Mouse (Mus musculus): ENCODE measurements around the gene Rab21. TPM values are rescaled to one million over a fixed set of nuclear protein-coding genes. Genes with fewer than 3 reads are reported as not detected.

Gene Rab21
- polyA plus RNA-seq, 1 experiment from 2014 or later = 10.0 TPM

DNA sequence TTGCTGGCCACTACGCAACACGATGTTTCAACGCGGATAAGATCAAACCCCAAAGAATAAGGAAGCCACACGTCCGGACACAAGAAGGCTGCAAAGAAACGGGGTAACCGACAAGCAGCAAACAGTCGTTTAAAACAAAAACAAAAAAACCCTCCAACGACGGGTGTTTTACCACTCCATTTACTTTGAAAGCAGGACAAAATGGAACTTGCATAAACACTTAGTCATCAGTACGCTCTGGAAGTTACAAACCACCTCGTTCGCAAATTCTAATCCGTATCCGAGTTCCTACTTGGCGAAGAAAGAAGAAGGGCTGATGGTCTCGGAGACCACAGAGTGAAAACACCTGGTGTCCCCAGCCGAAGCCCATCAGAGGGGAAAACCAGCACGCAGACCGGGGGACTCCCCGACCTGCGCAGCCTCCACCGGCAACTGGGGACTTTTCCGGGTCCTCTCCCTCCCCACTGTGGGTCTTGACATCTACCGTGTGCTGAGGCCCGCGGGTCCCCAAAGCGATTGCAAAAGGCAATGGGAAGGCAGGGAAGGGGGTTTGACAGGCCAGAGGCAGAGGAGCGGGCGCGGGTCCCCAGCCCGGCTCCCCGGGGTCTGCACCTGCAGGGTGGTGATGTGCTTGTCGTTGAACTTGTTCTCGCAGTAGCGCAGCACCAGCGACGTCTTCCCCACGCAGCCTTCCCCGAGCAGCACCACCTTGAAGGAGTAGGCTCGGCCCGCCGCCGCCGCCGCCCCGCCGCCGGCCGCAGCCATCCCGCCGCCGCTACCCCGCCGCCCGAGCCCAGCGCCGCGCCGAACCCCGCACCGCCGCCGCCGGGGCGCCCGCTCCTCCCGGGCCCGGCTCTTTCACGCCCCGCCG lies 577 bp downstream of the Rab21 start:
- Histone ChIP-seq H3K4me3 (ENCODE audit: low read depth, low read length) (peak overlapping the region; percentile 89), H3K4me2 (ENCODE audit: low read depth, low read length, severe bottlenecking) (peak overlapping the region; percentile 88), H3K9ac (ENCODE audit: low read length) (peak overlapping the region; percentile 92), H3K27ac (ENCODE audit: low read depth, low read length) (peak overlapping the region; percentile 75), H3K9me3 (ENCODE audit: control insufficient read depth, low read length) (no peaks in the 10 kb centered on the region), H3K4me1 (replicated peaks; ENCODE audit: control insufficient read depth, insufficient read depth, low read length) (peaks cover 7% of the 10 kb centered on the region), H3K36me3 (ENCODE audit: control insufficient read depth, insufficient read depth, low read length) (no peaks in the 10 kb centered on the region), H3K27me3 (ENCODE audit: control insufficient read depth, insufficient read depth, low read length) (no peaks in the 10 kb centered on the region)
- 3% methylated on average over 61 of the region's 73 CpGs for WGBS
- peak; percentile 69 for ATAC-seq (replicated peaks; ENCODE audit: low FRiP score)
- peak; percentile 73 for DNase-seq (ENCODE audit: low spot score)

GRCm38 (mm10) chr10:115314287-115314581 lies 1.2 kb downstream of the Rab21 start:
- no peaks in the 10 kb centered on the region for H3K9me3 ChIP-seq (ENCODE audit: control insufficient read depth, low read length)
- DNase-seq (ENCODE audit: low spot score) (no peak), ATAC-seq (replicated peaks; ENCODE audit: low FRiP score) (no peak)
- peaks cover 7% of the 10 kb centered on the region for H3K4me1 ChIP-seq (replicated peaks; ENCODE audit: control insufficient read depth, insufficient read depth, low read length)
- no peak overlapping the region for H3K27ac ChIP-seq (ENCODE audit: low read depth, low read length)
- peak overlapping the region; percentile 92; the same call in 1 of the 2 replicates for H3K9ac ChIP-seq (ENCODE audit: low read length)
- peak overlapping the region; percentile 89 for H3K4me3 ChIP-seq (ENCODE audit: low read depth, low read length)
- H3K36me3 ChIP-seq (ENCODE audit: control insufficient read depth, insufficient read depth, low read length) = no peaks in the 10 kb centered on the region
- peak overlapping the region; percentile 88 for H3K4me2 ChIP-seq (ENCODE audit: low read depth, low read length, severe bottlenecking)
- WGBS = 45% methylated on average over 6 of the region's 6 CpGs
- no peaks in the 10 kb centered on the region for H3K27me3 ChIP-seq (ENCODE audit: control insufficient read depth, insufficient read depth, low read length)

- 72% methylated on average over 14 of the region's 14 CpGs for WGBS
- ATAC-seq (replicated peaks; ENCODE audit: low FRiP score) (no peak), DNase-seq (ENCODE audit: low spot score) (peak; percentile 47)
- Histone ChIP-seq H3K36me3 (ENCODE audit: control insufficient read depth, insufficient read depth, low read length) (no peaks in the 10 kb centered on the region), H3K9me3 (ENCODE audit: control insufficient read depth, low read length) (no peaks in the 10 kb centered on the region), H3K27me3 (ENCODE audit: control insufficient read depth, insufficient read depth, low read length) (no peaks in the 10 kb centered on the region), H3K9ac (ENCODE audit: low read length) (no peak overlapping the region), H3K4me3 (ENCODE audit: low read depth, low read length) (peak overlapping the region; percentile 89), H3K4me1 (replicated peaks; ENCODE audit: control insufficient read depth, insufficient read depth, low read length) (peaks cover 7% of the 10 kb centered on the region), H3K27ac (ENCODE audit: low read depth, low read length) (no peak overlapping the region), H3K4me2 (ENCODE audit: low read depth, low read length, severe bottlenecking) (peak overlapping the region; percentile 88)
These were observed 1.6 kb downstream of the Rab21 start for GRCm38 (mm10) chr10:115313641-115314286.

DNA sequence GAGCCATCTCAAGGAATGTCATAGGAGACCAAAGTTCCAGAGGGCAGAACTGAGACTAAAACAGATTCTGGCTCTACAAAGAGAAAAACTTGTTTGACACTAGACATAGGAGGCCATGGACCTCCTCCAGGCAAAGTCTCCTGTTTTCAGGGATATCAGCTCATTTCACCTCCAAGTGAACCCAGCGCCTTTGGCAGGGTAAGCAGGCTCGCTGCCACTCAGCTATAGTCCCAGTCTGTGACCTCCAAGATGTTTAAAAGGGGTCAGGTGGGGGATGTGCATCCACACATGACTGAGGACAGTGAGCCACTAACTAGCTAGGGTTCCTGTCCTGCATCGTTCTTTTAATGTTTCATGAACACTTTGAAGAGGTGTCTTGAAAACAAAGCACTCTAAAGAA lies 2.7 kb downstream of the Rab21 start:
- Histone ChIP-seq H3K4me3 (ENCODE audit: low read depth, low read length) (no peak overlapping the region), H3K9ac (ENCODE audit: low read length) (no peak overlapping the region), H3K4me2 (ENCODE audit: low read depth, low read length, severe bottlenecking) (no peak overlapping the region), H3K4me1 (replicated peaks; ENCODE audit: control insufficient read depth, insufficient read depth, low read length) (peaks cover 7% of the 10 kb centered on the region), H3K27ac (ENCODE audit: low read depth, low read length) (no peak overlapping the region), H3K9me3 (ENCODE audit: control insufficient read depth, low read length) (no peaks in the 10 kb centered on the region), H3K36me3 (ENCODE audit: control insufficient read depth, insufficient read depth, low read length) (no peaks in the 10 kb centered on the region), H3K27me3 (ENCODE audit: control insufficient read depth, insufficient read depth, low read length) (no peaks in the 10 kb centered on the region)
- ATAC-seq (replicated peaks; ENCODE audit: low FRiP score) (no peak), DNase-seq (ENCODE audit: low spot score) (peak; percentile 38)
- WGBS = 62% methylated on average over 3 of the region's 3 CpGs

- DNase-seq (ENCODE audit: low spot score) (no peak), ATAC-seq (replicated peaks; ENCODE audit: low FRiP score) (no peak)
- peaks cover 7% of the 10 kb centered on the region for H3K4me1 ChIP-seq (replicated peaks; ENCODE audit: control insufficient read depth, insufficient read depth, low read length)
- no peak overlapping the region for H3K27ac ChIP-seq (ENCODE audit: low read depth, low read length)
- WGBS = 84% methylated on average over 5 of the region's 5 CpGs
- no peaks in the 10 kb centered on the region for H3K27me3 ChIP-seq (ENCODE audit: control insufficient read depth, insufficient read depth, low read length)
- H3K9ac ChIP-seq (ENCODE audit: low read length) = no peak overlapping the region
- no peaks in the 10 kb centered on the region for H3K9me3 ChIP-seq (ENCODE audit: control insufficient read depth, low read length)
- no peaks in the 10 kb centered on the region for H3K36me3 ChIP-seq (ENCODE audit: control insufficient read depth, insufficient read depth, low read length)
- H3K4me2 ChIP-seq (ENCODE audit: low read depth, low read length, severe bottlenecking) = no peak overlapping the region
- H3K4me3 ChIP-seq (ENCODE audit: low read depth, low read length) = no peak overlapping the region
These were observed 3.2 kb downstream of the Rab21 start for GRCm38 (mm10) chr10:115312194-115312593.

DNA sequence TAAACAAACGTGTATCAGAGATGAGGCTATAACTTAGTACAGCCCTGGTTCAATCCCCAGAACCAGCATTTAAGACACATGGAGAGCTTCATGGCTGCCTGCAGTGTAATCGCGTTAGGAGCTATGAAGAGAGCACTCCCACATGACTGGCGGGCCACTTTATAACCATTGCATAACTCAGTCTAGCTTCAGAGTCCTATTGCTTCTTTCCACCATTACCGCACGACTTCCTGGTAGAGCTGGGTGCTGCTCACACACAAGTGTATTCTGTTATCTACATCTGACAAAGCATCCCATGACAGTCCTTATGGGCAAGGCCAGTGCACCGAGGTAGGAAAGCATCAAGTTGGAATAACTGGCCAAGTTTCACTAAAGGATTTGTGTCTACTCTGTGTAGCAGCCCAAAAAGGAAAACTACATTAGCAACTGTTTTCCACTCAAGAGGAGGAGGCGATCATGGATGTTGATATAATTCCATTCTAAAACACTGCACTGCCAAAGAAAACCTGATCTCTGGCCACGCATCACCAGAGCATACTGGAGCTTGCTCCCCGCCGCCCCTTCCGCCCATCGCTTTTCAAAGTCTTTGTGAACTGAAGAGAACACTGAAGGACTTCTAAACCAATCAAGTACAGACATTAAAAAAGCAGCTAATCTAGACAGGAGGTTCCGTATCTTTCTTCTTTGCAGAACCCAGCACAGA lies 4.0 kb downstream of the Rab21 start:
- no peak for ATAC-seq (replicated peaks; ENCODE audit: low FRiP score)
- no peak overlapping the region for H3K4me2 ChIP-seq (ENCODE audit: low read depth, low read length, severe bottlenecking)
- 88% methylated on average over 14 of the region's 14 CpGs for whole genome bisulfite sequencing
- DNase-seq (ENCODE audit: low spot score) = peak; percentile 42
- H3K9ac ChIP-seq (ENCODE audit: low read length) = no peak overlapping the region
- H3K9me3 ChIP-seq (ENCODE audit: control insufficient read depth, low read length) = no peaks in the 10 kb centered on the region
- no peak overlapping the region for H3K4me3 ChIP-seq (ENCODE audit: low read depth, low read length)
- no peak overlapping the region for H3K27ac ChIP-seq (ENCODE audit: low read depth, low read length)
- H3K4me1 ChIP-seq (replicated peaks; ENCODE audit: control insufficient read depth, insufficient read depth, low read length) = peaks cover 7% of the 10 kb centered on the region
- no peaks in the 10 kb centered on the region for H3K27me3 ChIP-seq (ENCODE audit: control insufficient read depth, insufficient read depth, low read length)
- H3K36me3 ChIP-seq (ENCODE audit: control insufficient read depth, insufficient read depth, low read length) = no peaks in the 10 kb centered on the region

GRCm38 (mm10) chr10:115309191-115309590 lies 6.2 kb downstream of the Rab21 start:
- Histone ChIP-seq H3K27ac (ENCODE audit: low read depth, low read length) (no peak overlapping the region), H3K27me3 (ENCODE audit: control insufficient read depth, insufficient read depth, low read length) (no peaks in the 10 kb centered on the region), H3K4me3 (ENCODE audit: low read depth, low read length) (no peak overlapping the region), H3K9ac (ENCODE audit: low read length) (no peak overlapping the region), H3K9me3 (ENCODE audit: control insufficient read depth, low read length) (no peaks in the 10 kb centered on the region), H3K4me1 (replicated peaks; ENCODE audit: control insufficient read depth, insufficient read depth, low read length) (peaks cover 7% of the 10 kb centered on the region), H3K36me3 (ENCODE audit: control insufficient read depth, insufficient read depth, low read length) (no peaks in the 10 kb centered on the region), H3K4me2 (ENCODE audit: low read depth, low read length, severe bottlenecking) (no peak overlapping the region)
- DNase-seq (ENCODE audit: low spot score) = peak; percentile 29
- ATAC-seq (replicated peaks; ENCODE audit: low FRiP score) = no peak
- 89% methylated on average over 4 of the region's 4 CpGs for WGBS

- WGBS = 91% methylated on average over 7 of the region's 7 CpGs
- ATAC-seq (replicated peaks; ENCODE audit: low FRiP score) = no peak
- Histone ChIP-seq H3K27ac (ENCODE audit: low read depth, low read length) (no peak overlapping the region), H3K4me1 (replicated peaks; ENCODE audit: control insufficient read depth, insufficient read depth, low read length) (no peaks in the 10 kb centered on the region), H3K36me3 (ENCODE audit: control insufficient read depth, insufficient read depth, low read length) (no peaks in the 10 kb centered on the region), H3K4me3 (ENCODE audit: low read depth, low read length) (no peak overlapping the region), H3K9me3 (ENCODE audit: control insufficient read depth, low read length) (no peaks in the 10 kb centered on the region), H3K4me2 (ENCODE audit: low read depth, low read length, severe bottlenecking) (no peak overlapping the region), H3K27me3 (ENCODE audit: control insufficient read depth, insufficient read depth, low read length) (no peaks in the 10 kb centered on the region), H3K9ac (ENCODE audit: low read length) (no peak overlapping the region)
- DNase-seq (ENCODE audit: low spot score) = peak; percentile 2
These were observed 8.0 kb downstream of the Rab21 start for GRCm38 (mm10) chr10:115307331-115307875.

Data from forebrain, embryonic 11.5 days (tissue).